In the genomic region with DNA sequence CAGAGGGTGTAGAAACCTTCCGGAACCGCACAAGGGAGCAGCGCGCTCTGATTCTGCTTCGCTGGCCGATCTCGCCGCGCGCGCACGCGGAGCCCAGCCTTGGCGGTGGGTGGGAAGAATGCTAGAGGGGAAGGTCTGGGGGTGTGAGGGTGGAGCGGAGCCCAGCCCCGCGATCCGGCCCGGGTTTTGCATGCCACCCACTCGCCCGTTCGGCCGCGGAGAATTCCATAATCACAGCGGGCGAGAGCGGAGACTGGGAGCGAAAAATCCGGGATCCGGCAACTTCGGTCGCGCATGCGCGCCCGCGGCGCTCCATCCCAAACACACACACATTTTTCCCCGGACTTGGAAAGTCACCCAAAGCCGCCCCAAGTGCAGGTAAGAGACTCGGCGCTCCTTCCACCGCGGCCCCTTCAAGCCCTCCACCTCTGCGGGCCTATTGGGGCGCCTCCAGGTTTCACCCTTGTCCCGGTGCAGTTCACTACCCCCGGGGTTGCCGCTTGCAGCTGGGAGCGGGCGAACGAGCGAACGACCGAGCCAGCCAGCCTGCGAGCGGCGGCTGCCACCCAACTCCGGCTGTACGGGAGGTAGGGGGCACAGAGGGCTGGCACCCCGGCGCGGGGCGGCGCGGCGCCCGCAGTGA, we compare ENCODE assay signal across 8 mouse cellular contexts. TPM values are rescaled to one million over a fixed set of nuclear protein-coding genes. Genes with fewer than 3 reads are reported as not detected.
DNase-seq lines count a peak whose midpoint lies in the region; ATAC-seq lines count a peak whose summit lies in the region.

A gene (plus strand): TSS at position 293 of the 643 bp plus-strand sequence.

- H3K4me2 ChIP-seq in hindbrain, embryonic 16.5 days (ENCODE audit: low read length), result peak within 1 kb of the TSS; percentile 99

- peaks cover 28% of the 10 kb centered on the region for H3K4me1 ChIP-seq in hindbrain, embryonic 16.5 days (ENCODE audit: control insufficient read depth, insufficient read depth, low read depth, low read length)

- DNase-seq in adrenal gland, adult 18-20 months (ENCODE audit: low spot score in 2 of 2), result peak; percentile 88 to 90
- DNase-seq in gastrocnemius, adult 8-10 months (ENCODE audit: low spot score in 2 of 2), result peak; percentile 83 to 87
- DNase-seq in left cerebral cortex, adult 11 months (ENCODE audit: low spot score), result peak; percentile 65
- peak; percentile 95 for DNase-seq in lung, postnatal 14 days
- DNase-seq in right cerebral cortex, adult 2 months (ENCODE audit: low spot score in 2 of 2), result peak; percentile 86 to 90

- H3K9ac ChIP-seq in hindbrain, embryonic 16.5 days (ENCODE audit: low read depth, low read length), result peak within 1 kb of the TSS; percentile 64

- H3K9me3 ChIP-seq in hindbrain, embryonic 16.5 days (ENCODE audit: control insufficient read depth, low read length), result no peaks in the 10 kb centered on the region

- peak; percentile 50 for ATAC-seq in common myeloid progenitor, adult 5-6 weeks (replicated peaks; ENCODE audit: low read depth, poor library complexity, severe bottlenecking)
- peak; percentile 85 for ATAC-seq in hindbrain, embryonic 16.5 days
- no peak for ATAC-seq in erythroblast, adult 5-6 weeks (replicated peaks; ENCODE audit: low FRiP score, poor library complexity, severe bottlenecking)

- H3K27ac ChIP-seq in hindbrain, embryonic 16.5 days (ENCODE audit: low read depth, low read length), result no peak within 1 kb of the TSS

- H3K36me3 ChIP-seq in hindbrain, embryonic 16.5 days (ENCODE audit: control insufficient read depth, insufficient read depth, low read length), result no peaks in the 10 kb centered on the region

- H3K27me3 ChIP-seq in hindbrain, embryonic 16.5 days (replicated peaks; ENCODE audit: control insufficient read depth, insufficient read depth, low read length), result peaks cover 19% of the 10 kb centered on the region

- under 1% methylated on average over 68 of the region's 68 CpGs for WGBS in hindbrain, embryonic 16.5 days

- peak within 1 kb of the TSS; percentile 61 for H3K4me3 ChIP-seq in hindbrain, embryonic 16.5 days (ENCODE audit: low read length)

RNA-seq across cellular contexts. Expression of the gene that starts here (rescaled TPM):
- total RNA-seq in adrenal gland, adult 18-20 months (2021), result 1 to 10 TPM; 4.8 to 6.5 TPM
- total RNA-seq in common myeloid progenitor, adult 5-6 weeks (2017), result 2.2 and 2.5 TPM in 2 replicates
- 10 to 100 TPM; 36.6 to 45.1 (median 43.9) TPM for total RNA-seq in gastrocnemius, adult 8-10 months (2022)
- 4.4 and 5.6 TPM in 2 replicates for polyA plus RNA-seq in hindbrain, embryonic 16.5 days (2015; fragmentation: Nextera tagmentation; extraction: Ambion mirVana)
- total RNA-seq in erythroblast, adult 5-6 weeks (2015; ENCODE audit: low replicate concordance), result 1.5 and 2.5 TPM in 2 replicates
- total RNA-seq in erythroblast, adult 5-6 weeks (2017; ENCODE audit: low replicate concordance), result 1.2 and 1.5 TPM in 2 replicates

Comparison
In these comparisons a context has a peak if more than half of its experiments do, and no peak if none do; other contexts are left out.
1. RNA of the gene that starts here (total RNA-seq): 36.6 to 45.1 TPM in gastrocnemius, adult 8-10 months; 4.8 to 6.5 TPM in adrenal gland, adult 18-20 months, 1.2 to 2.5 TPM in erythroblast, adult 5-6 weeks and 2.2 to 2.5 TPM in common myeloid progenitor, adult 5-6 weeks; every median in the first group is over 4 times any median in the second.
2. Peak in every context shown above with its lines, with median percentiles within 50 percentile points of each other: DNase-seq.